Mouse (Mus musculus) spleen, postnatal 4 days (tissue): ENCODE results near the gene Lrp11.
"Not testable (repeated sequence)": the region's sequence is repeated elsewhere in the genome, so short reads cannot be mapped to it uniquely, and the experiment has no call there.

Experiments
- DNase-seq, 2 experiments: peaks; one replicate each; pipeline ENCODE4 v3.0.0; 2022; ENCODE audit warnings: low spot score in 2 of 2

Lrp11 gene

DNA sequence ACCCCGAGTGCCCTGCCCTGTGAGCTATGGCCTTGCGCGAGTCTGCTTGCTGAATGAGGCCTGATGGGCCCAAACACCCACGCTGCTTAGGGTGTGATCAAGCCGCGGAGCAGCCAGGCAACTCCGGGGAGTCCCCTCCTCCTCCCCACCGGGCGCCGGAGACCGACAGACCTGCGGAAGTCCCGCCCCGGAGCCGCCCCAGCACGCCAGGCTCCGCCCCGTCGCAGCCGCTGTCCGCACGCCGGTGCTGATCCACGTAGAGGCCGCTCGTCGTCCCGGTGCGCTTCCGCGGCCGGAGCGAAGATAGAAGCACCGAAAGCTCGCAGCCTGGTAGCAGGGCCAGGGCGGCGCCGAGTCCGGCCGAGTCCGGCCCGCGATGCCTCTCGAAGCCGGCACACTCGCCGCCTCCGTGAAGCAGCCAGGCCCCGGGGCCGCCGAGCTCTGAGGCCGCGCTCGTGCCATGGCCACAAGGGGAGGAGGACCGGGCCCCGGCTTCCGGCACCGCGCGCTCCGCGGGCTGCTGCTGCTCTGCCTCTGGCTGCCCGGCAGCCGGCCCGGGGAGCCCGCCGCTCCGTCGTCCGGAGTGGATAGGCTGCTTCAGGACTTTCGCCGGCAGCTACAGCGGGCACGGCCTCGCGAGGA lies at the start of gene Lrp11:
TSS of gene Lrp11 (plus strand) at position 209 of the 642 bp plus-strand sequence.
- peak; percentile 87 to 96 for DNase-seq

DNA sequence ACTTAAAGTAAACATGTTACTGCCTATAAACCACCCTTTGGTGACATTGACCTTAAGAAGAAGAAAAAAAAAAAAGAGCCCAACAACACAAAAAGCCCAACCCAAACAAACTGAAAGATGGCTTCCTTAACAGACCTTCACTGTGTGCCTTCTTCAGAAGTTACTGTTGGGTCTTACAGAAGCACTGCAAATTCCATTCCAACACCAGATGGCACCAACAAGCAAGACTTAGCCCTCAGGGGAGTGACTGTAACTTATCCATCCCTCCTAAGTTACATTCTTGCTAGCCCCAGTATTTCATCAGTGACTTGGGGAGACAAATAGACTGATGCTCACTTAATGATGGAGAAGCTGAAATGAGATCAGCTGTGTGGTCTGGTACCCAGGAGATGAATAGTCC lies 11.6 kb upstream of the Lrp11 start:
- DNase-seq, result no peak

DNA sequence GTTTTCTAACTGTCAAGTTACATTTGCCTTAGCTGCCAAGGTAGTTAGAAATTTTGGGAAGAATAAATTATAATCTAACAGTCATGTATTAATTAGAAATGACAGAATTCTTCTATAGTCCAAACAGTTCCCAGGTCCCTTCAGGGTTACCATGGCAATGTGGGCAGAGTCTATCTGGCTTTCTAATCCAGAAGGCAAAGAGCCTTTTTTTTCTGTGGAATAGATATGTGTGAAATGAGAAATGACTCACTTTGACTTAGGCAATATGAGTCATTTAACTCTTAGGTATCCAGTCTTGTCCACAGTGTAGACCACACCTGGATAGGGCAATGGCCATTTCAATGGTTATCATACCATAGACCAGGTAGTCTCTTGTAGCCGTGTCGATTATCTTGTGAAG lies 8.2 kb upstream of the Lrp11 start:
- DNase-seq, result no peak

DNA sequence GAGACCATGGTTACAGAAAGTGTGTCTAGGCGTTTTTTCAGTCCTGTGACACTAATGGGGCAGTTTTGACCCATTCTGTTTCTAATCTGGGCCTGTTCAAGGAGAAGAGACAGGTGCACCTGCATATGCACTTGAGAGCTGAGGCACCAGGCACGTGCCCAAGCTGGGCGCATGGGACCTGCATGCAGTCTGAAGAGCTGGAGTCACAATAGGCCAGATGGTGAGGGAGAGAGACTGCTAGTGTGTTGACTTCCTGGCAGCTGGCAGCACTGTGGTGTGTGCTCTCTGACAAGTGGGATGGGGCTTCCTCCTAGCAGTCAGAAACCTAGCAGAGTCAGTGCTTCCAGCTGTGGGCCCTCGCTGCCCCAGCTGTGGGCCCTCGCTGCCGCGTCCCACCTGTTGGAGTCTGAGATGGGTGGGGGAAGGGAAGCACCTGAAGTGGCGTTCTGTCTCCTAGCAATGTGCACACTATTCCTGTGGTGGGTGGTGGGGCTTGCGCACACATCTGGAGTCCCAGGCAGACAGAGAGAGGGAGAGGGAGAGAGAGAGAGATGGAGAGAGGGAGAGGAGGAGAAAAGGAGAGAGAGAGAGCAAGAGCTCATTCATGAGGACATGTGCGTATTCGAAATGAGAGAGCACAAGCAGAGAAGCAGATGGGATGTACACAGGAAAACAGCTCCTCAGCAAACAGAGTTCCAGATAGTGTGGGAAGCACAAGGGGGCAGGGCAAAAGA lies 7.3 kb upstream of the Lrp11 start:
- DNase-seq, result no peak

DNA sequence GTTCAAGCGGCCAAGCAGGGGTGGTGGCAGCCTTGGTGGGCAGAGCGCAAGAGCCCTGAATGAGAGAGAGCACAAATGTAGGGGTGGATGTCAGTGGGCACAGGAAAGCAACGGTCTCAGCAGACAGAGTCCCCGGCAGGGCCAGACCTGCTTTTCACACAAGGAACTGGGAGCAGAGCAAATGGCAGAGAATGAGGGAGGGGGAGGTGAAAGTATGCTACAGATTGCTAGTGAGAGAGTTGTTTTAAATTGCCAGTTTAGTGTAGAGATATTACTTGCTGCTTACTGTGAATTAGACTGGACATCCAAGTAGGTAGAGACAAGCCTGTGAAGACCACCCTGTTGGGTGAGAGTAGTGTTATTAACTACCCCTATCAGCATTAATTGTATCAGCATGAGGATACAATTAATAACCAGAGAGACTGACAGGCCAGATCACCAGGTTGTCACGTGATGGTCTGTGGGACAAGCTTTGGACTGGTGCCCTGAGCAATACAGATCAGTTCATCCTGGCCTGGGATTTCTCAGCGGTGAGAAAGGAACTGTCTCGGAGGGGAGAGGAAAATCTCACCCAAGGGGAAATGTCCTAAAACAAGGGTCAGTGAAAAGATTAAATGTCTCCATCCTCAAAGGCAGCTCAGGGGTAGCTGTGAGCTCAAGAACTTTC lies 6.6 kb upstream of the Lrp11 start:
- no peak for DNase-seq

DNA sequence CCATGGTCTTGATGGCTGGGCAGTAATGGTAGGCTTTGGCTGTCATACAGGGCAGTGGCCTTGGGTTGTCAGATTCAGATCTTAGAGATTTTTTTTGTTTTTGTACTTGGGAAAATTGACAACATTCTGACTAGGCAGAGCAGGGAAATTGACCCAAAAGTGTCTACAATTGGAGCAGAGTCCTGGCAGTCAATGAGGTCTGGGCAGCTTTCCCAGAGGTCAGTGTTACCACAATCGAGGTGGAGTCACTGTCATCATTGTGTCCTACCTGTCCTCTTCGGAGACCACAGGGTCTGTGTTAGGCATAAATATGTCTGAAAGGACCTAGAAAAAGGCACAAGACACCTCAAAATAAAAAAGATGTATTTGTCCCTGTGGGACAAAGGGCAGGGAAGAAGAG lies 2.8 kb upstream of the Lrp11 start:
- DNase-seq, result no peak

DNA sequence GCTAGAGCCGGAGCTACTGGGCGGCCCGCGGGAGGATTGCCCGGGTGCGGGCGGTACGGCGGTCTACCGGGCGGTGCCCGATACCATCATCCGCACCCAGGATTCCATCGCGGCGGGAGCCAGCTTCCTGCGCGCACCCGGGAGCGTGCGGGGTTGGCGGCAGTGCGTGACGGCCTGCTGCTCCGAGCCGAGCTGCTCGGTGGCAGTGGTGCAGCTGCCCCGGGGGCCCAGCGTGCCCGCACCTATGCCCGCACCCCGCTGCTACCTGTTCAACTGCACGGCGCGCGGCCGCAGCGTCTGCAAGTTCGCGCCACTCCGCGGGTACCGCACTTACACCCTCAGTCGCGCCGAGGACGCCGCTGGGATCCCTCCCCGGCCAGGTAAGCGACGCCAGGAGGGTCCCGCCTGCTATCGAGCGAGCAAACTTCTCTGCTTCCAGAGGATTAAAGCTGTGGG lies 662 bp downstream of the Lrp11 start:
- peak in 1 of 2 experiments; percentile 67 for DNase-seq

DNA sequence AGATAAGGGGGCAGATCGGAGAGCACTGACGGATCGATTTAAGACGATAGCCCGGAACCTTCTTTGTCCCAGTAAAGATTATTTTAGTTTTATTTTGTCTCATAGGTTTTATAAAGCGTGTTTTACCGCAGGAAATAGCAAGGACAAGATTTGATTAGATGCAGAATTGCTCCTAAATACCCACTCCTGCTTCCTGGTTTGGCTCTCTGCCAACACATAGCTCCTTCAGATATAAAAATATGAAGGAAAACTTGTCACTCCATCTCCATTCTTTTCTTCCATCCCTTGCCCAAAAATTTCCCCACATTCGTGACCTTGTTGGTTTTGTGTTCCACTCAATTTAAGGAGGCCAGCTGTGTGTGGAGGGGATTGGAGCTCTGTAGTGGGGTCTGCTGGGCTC lies 1.2 kb downstream of the Lrp11 start:
- no peak for DNase-seq

DNA sequence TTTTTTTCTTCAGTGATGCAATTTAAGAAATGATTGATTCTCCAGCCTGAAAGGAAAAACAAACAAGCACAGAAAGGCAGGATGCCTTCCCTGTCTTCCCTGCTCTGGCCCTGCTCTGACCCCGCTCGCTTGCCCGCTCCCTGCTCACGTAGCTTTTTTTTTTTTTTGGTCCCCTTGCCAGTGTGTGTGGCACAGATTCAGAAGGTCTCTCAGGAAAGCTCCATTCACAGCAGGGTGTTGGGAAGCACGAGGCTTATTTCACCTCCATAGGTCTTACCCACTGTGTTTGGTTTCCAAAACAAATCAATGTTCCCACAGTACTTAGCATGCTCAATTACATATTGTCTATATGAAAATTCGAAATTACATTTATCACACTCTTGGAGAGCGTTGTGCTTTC lies 5.2 kb downstream of the Lrp11 start:
- DNase-seq, result no peak

DNA sequence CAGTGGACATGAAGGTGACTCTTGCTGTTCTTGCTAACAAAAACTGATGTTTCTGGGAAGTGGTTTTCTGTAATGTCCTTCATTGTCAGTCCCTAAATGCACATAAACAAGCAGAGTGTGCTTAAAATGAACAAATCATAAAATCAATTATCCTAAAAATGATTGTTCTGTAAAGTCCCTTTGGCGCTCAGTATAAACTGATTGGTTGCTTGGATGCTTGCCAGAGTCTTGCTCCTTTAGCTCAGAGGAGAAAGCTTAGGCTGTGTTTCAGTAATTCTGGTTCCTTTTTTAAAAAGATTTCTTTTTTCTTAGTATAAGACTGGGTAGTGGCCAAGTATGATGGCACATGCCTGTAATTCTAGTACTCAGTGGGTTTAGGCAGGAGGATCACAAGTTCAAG lies 6.7 kb downstream of the Lrp11 start:
- no peak for DNase-seq

DNA sequence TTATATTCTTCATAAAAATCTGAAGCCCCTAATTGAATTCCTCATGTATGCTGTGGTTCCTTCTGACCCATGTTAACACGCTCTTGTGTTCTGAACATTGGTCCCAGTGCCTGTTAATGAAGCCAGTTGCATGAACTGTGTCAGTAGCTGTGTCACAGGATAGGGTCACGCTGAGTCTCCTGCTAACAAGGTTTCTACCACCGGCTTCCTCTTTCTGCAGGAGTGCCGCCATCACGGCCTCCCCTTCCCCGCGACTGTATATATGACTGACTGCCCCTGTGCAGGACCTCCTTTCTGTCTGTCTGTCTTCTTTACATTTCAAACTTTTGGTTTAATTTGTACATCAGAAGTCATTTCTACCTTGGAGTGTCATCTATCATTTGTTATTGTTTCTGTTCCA lies 8.6 kb downstream of the Lrp11 start:
- no peak for DNase-seq

DNA sequence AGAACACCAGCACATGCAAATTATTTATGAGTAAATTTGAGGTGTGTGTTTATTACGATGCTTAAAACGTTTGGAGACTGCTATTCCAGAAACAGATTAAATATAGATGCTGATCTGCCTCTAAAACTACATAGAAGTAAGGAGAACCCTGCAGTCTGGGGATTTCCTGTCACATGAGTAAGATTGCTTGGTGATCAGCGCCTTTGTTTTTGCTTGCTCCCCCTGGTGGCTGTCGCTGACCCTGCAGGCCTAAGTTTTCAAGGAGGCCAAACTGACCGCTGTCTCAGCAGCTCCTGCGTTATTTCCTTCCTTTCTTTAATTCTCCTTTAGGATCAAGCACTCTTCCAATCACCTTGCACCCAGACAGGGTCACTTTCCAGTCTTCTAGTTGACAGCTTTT lies 11.0 kb downstream of the Lrp11 start:
- peak; percentile 61 to 87 for DNase-seq

DNA sequence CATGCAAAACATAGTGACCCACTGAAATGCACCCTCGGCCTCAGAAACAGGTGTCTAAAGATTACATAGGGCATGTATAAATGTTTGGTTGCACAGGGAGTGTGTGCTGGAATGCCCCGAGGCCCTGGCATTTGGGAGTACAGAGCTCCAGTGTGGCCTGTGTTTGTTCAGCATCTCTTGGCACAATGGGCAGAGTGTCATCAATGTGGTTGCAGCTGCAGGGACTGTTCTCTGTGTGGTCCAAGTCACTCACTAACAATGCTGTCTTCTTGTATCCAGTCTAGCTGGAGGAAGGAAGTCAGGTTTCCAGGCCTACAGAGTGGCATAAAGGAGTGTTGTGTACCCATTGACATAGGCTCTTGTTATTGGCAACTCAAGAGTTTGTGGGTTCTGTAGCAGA lies 15.6 kb downstream of the Lrp11 start:
- no peak for DNase-seq

DNA sequence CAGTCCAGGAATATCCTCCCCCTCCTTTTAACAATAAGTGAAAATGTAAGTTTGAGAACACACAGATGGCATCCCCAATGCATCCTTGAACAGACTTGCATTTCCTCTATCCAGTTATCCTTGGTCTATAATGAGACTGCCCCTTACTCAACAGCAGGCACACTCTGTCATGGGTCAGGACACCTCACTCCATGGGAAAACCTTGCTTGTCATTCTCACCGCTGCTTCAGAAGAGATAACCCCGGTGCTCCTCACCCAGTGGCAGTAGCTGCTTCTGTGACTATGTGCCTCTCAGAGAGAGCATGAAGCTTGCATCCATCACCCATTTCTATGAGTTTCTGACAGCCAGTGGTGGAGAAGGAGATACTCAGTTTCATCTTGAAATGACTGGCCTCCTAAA lies 16.8 kb downstream of the Lrp11 start:
- DNase-seq, result no peak

DNA sequence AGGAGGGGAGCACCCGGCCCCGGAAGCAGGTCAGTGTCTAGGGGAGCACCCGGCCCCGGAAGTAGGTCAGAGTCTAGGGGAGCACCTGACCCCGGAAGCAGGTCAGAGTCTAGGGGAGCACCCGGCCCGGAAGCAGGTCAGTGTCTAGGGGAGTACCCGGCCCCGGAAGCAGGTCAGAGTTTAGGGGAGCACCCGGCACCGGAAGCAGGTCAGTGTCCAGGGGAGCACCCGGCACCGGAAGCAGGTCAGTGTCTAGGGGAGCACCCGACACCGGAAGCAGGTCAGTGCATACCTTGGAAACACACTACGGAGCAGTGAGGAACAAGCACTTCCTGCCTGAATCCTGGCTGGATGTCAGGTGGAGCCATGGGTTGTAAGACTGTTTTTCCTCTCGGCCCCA lies 19.0 kb downstream of the Lrp11 start:
- no peak for DNase-seq

DNA sequence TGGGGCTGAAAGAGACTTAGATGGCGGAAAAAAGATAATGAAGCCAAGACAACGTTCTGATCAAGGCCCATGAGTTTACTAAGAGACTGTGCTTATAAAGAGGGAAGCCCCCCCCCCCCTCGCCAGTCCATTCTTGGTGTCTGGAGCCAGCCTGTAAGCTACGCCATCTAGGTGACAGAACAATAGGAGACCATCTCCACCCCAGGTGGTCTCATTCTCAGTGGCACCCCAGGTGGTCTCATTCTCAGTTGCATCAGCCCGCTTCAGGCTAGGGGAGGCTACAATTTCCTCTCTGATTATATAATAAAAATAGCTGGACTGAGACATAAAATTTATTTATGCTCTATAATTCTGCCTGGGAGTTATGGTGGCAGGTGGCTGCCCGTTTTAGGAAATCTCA lies 22.0 kb downstream of the Lrp11 start:
- no peak for DNase-seq

DNA sequence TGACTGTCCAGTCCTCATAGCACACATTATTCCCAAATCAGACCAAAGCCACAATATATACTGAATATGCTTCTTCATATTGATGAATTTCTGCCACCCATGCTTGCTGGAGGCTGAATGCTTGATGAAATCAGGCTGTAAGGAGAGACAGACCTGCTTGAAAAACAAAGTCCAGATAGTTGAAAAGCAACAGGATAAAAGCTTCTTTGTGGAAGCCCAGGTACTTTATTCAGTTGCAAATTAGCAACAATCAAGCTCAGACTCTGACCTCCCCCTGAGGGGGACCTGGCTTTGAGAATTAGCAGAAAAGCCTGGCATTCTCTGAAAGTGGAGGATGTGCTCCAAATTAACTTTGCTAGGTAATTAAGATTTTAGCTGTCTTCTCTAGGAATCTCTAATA lies 22.6 kb downstream of the Lrp11 start:
- DNase-seq, result not testable (repeated sequence)

DNA sequence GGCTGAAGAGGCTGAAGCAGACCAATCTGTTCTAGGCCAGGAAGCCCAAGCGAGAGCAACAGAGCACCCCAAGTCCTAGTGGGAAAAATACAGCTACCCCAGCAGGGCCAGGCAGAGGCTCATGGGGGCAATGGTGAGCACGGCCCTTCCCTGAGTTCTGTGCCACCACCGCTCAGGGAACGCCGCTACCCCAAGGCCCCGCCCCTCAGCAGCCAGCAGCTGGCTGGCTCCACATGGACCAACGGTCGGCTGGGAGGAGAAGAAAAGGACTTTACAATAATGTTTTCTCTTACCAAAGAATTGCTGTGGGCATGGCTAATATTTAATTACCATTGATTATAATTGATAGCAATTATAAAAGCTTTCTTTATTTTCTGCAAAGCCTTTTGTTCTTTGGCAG lies 25.2 kb downstream of the Lrp11 start:
- no peak for DNase-seq

DNA sequence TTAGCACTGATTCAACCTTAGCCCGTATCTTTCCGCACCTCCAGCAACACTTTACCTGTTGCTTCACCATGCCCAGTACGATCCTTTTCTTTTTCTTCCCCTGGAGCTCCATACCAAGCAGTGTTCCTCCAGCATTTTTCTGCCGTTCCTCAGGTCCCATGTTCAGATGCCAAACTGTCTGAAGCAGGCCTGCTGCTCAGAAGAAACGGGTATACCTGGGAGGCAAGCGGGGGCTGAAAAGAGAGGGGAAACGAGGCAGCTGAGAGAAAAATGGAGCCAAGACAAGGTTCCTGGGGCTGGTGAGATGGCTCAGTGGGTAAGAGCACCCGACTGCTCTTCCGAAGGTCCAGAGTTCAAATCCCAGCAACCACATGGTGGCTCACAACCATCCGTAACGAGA lies 27.5 kb downstream of the Lrp11 start:
- not testable (repeated sequence) for DNase-seq

DNA sequence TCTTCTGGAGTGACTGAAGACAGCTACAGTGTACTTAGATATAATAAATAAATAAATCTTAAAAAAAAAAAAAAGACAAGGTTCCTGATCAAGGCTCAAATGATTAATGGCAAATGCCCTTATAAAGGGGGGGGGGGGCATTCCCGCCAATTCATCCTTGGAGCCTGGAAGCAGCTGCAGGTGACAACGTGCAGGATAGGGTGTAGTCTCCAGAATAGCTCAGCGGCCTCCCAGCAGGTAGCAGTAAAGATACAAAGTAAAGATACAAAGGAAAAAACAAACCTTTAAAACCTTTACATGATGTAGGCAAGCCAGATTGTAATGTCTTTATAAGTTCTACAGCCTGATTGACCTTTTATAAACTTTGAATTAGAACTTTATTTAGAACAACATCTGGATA lies 28.0 kb downstream of the Lrp11 start:
- not testable (repeated sequence) for DNase-seq

DNA sequence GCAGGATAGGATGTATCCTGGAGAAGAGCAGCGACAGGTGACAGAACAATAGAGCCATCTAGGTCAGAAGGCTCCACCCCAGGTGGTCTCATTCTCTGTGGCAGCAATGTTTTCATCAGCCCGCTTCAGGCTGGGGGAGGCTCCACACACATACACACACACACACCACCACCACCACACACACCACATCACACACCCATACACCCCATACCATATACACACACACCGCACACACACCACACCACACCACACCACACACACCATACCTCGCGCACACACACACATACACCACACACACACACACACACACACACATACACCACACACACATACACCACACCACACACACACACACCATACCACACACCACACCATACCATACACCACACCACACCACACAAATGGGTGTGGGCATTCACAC lies 30.2 kb downstream of the Lrp11 start:
- no peak for DNase-seq

DNA sequence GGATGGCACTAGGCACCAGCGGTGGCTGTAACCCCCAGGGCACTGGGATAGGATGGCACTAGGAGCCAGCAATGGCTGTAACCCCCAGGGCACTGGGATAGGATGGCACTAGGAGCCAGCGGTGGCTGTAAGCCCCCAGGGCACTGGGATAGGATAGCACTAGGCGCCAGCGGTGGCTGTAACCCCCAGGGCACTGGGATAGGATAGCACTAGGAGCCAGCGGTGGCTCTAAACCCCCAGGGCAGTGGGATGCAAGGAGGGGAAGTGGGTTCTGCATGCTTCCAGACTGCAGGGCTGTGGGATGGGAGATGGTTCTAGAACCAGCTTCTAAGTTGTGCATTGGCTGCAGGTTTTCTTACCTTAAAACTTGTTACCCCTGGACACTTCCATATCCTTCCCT lies 31.1 kb downstream of the Lrp11 start:
- no peak for DNase-seq

DNA sequence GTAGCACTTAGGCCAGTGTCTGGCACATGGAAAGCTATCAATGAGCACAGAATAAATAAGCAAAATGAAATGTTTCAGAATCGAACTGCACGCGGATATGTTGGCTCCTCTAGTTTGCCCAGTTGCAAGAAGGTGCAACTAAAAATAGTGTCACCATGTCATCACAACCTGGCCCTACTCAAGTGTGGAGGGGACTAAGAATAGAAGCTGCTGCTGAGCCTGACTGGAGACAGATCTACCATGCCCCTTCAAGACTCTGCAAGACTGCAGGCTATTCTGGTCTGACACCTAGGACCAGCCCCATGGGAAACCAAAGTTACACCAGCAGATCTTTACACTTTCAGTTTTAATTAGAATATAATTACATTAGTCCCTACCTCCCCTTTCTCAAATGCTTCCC lies 32.8 kb downstream of the Lrp11 start:
- no peak for DNase-seq
